Mouse (Mus musculus): Measurements from ENCODE around the gene Adamtsl3. TPM values are rescaled to one million over a fixed set of nuclear protein-coding genes. Genes with fewer than 3 reads are reported as not detected.

The Adamtsl3 gene
- polyA plus RNA-seq, 1 experiment: 1.1 TPM

GRCm38 (mm10) chr7:82329831-82330230 lies 5.7 kb upstream of the Adamtsl3 start:
- no peak for TF ChIP-seq CTCF (IDR thresholded peaks at IDR 0.05; ENCODE audit: extremely low read depth, insufficient read depth, low read length)
- Histone ChIP-seq H3K4me3 (ENCODE audit: insufficient read depth, low read length) (no peak overlapping the region), H3K4me1 (ENCODE audit: control insufficient read depth, insufficient read depth, low read length) (no peaks in the 10 kb centered on the region), H3K27ac (ENCODE audit: insufficient read depth, low read length) (no peak overlapping the region)

- H3K4me1 ChIP-seq (ENCODE audit: control insufficient read depth, insufficient read depth, low read length): no peaks in the 10 kb centered on the region
- TF ChIP-seq CTCF (IDR thresholded peaks at IDR 0.05; ENCODE audit: extremely low read depth, insufficient read depth, low read length): no peak
- H3K4me3 ChIP-seq (ENCODE audit: insufficient read depth, low read length): no peak overlapping the region
- H3K27ac ChIP-seq (ENCODE audit: insufficient read depth, low read length): no peak overlapping the region
These were observed 4.6 kb upstream of the Adamtsl3 start for GRCm38 (mm10) chr7:82330860-82331259.

GRCm38 (mm10) chr7:82334000-82334399 lies 1.5 kb upstream of the Adamtsl3 start:
- Histone ChIP-seq H3K27ac (ENCODE audit: insufficient read depth, low read length) (no peak overlapping the region), H3K4me1 (ENCODE audit: control insufficient read depth, insufficient read depth, low read length) (no peaks in the 10 kb centered on the region), H3K4me3 (ENCODE audit: insufficient read depth, low read length) (no peak overlapping the region)
- TF ChIP-seq POLR2A (IDR thresholded peaks at IDR 0.05; ENCODE audit: extremely low read depth, insufficient read depth, low read length): no peak
- TF ChIP-seq CTCF (IDR thresholded peaks at IDR 0.05; ENCODE audit: extremely low read depth, insufficient read depth, low read length): no peak

GRCm38 (mm10) chr7:82336132-82336531 lies 638 bp downstream of the Adamtsl3 start:
- TF ChIP-seq POLR2A (IDR thresholded peaks at IDR 0.05; ENCODE audit: extremely low read depth, insufficient read depth, low read length) (no peak), CTCF (IDR thresholded peaks at IDR 0.05; ENCODE audit: extremely low read depth, insufficient read depth, low read length) (no peak)
- H3K4me1 ChIP-seq (ENCODE audit: control insufficient read depth, insufficient read depth, low read length): no peaks in the 10 kb centered on the region
- H3K27ac ChIP-seq (ENCODE audit: insufficient read depth, low read length): no peak overlapping the region
- H3K4me3 ChIP-seq (ENCODE audit: insufficient read depth, low read length): 0 out of 2 replicates have a peak overlapping the region, but pooled peaks have one; percentile 15

- TF ChIP-seq CTCF (IDR thresholded peaks at IDR 0.05; ENCODE audit: extremely low read depth, insufficient read depth, low read length) (no peak), POLR2A (IDR thresholded peaks at IDR 0.05; ENCODE audit: extremely low read depth, insufficient read depth, low read length) (no peak)
- Histone ChIP-seq H3K4me3 (ENCODE audit: insufficient read depth, low read length) (no peak overlapping the region), H3K27ac (ENCODE audit: insufficient read depth, low read length) (no peak overlapping the region)
These were observed 2.6 kb downstream of the Adamtsl3 start for GRCm38 (mm10) chr7:82338121-82338520.

GRCm38 (mm10) chr7:82338532-82338931 lies 3.0 kb downstream of the Adamtsl3 start:
- H3K4me3 ChIP-seq (ENCODE audit: insufficient read depth, low read length): no peak overlapping the region

More at GRCm38 (mm10) chr7:82338121-82338520, 2.6 kb downstream of the Adamtsl3 start:
- no peaks in the 10 kb centered on the region for H3K4me1 ChIP-seq (ENCODE audit: control insufficient read depth, insufficient read depth, low read length)

GRCm38 (mm10) chr7:82339214-82339613 lies 3.7 kb downstream of the Adamtsl3 start:
- Histone ChIP-seq H3K27ac (ENCODE audit: insufficient read depth, low read length) (no peak overlapping the region), H3K4me3 (ENCODE audit: insufficient read depth, low read length) (no peak overlapping the region), H3K4me1 (ENCODE audit: control insufficient read depth, insufficient read depth, low read length) (no peaks in the 10 kb centered on the region)
- TF ChIP-seq POLR2A (IDR thresholded peaks at IDR 0.05; ENCODE audit: extremely low read depth, insufficient read depth, low read length) (no peak), CTCF (IDR thresholded peaks at IDR 0.05; ENCODE audit: extremely low read depth, insufficient read depth, low read length) (peak; percentile 63)

More at GRCm38 (mm10) chr7:82338532-82338931, 3.0 kb downstream of the Adamtsl3 start:
- Histone ChIP-seq H3K27ac (ENCODE audit: insufficient read depth, low read length) (no peak overlapping the region), H3K4me1 (ENCODE audit: control insufficient read depth, insufficient read depth, low read length) (no peaks in the 10 kb centered on the region)
- TF ChIP-seq POLR2A (IDR thresholded peaks at IDR 0.05; ENCODE audit: extremely low read depth, insufficient read depth, low read length) (no peak), CTCF (IDR thresholded peaks at IDR 0.05; ENCODE audit: extremely low read depth, insufficient read depth, low read length) (no peak)

GRCm38 (mm10) chr7:82341476-82341875 lies 6.0 kb downstream of the Adamtsl3 start:
- no peak for TF ChIP-seq CTCF (IDR thresholded peaks at IDR 0.05; ENCODE audit: extremely low read depth, insufficient read depth, low read length)
- TF ChIP-seq POLR2A (IDR thresholded peaks at IDR 0.05; ENCODE audit: extremely low read depth, insufficient read depth, low read length): no peak
- Histone ChIP-seq H3K27ac (ENCODE audit: insufficient read depth, low read length) (no peak overlapping the region), H3K4me1 (ENCODE audit: control insufficient read depth, insufficient read depth, low read length) (no peaks in the 10 kb centered on the region), H3K4me3 (ENCODE audit: insufficient read depth, low read length) (no peak overlapping the region)

GRCm38 (mm10) chr7:82346706-82347105 lies 11.2 kb downstream of the Adamtsl3 start:
- H3K4me3 ChIP-seq (ENCODE audit: insufficient read depth, low read length): no peak overlapping the region
- no peaks in the 10 kb centered on the region for H3K4me1 ChIP-seq (ENCODE audit: control insufficient read depth, insufficient read depth, low read length)
- no peak for TF ChIP-seq CTCF (IDR thresholded peaks at IDR 0.05; ENCODE audit: extremely low read depth, insufficient read depth, low read length)
- no peak for TF ChIP-seq POLR2A (IDR thresholded peaks at IDR 0.05; ENCODE audit: extremely low read depth, insufficient read depth, low read length)
- H3K27ac ChIP-seq (ENCODE audit: insufficient read depth, low read length): no peak overlapping the region

GRCm38 (mm10) chr7:82349796-82350195 lies 14.3 kb downstream of the Adamtsl3 start:
- no peaks in the 10 kb centered on the region for H3K4me1 ChIP-seq (ENCODE audit: control insufficient read depth, insufficient read depth, low read length)
- no peak for TF ChIP-seq CTCF (IDR thresholded peaks at IDR 0.05; ENCODE audit: extremely low read depth, insufficient read depth, low read length)
- TF ChIP-seq POLR2A (IDR thresholded peaks at IDR 0.05; ENCODE audit: extremely low read depth, insufficient read depth, low read length): no peak

More at GRCm38 (mm10) chr7:82349796-82350195, 14.3 kb downstream of the Adamtsl3 start:
- Histone ChIP-seq H3K27ac (ENCODE audit: insufficient read depth, low read length) (no peak overlapping the region), H3K4me3 (ENCODE audit: insufficient read depth, low read length) (no peak overlapping the region)

All from cortical plate, adult 2 months (tissue).